Mouse (Mus musculus) heart, embryonic 13.5 days (tissue): ENCODE measurements around the gene Kdm2b. TPM values are rescaled to one million over a fixed set of nuclear protein-coding genes. Genes with fewer than 3 reads are reported as not detected.

ENCODE experiments used
- ATAC-seq: fragments of 200-750 bp; cut with Nextera tagmentation; 2 replicates; pipeline ENCODE4 v1.8.0; 2017; ENCODE audit warnings: moderate TSS enrichment; ENCODE audit not compliant: insufficient number of reproducible peaks, low FRiP score, low TSS enrichment; ENCODE audit errors: extremely low read depth
- H3K27ac ChIP-seq: fragments of 300-500 bp; sonication (generic); replicated peaks from 2 replicates; pipeline ENCODE4 v1.5.1; 2015; ENCODE audit warnings: moderate library complexity, mild to moderate bottlenecking, inconsistent platforms
- H3K27me3 ChIP-seq: fragments of 300-500 bp; sonication (generic); replicated peaks from 2 replicates; pipeline ENCODE4 v1.6.1; 2015; ENCODE audit warnings: mild to moderate bottlenecking, inconsistent platforms
- H3K36me3 ChIP-seq: fragments of 300-500 bp; sonication (generic); 2 replicates; pipeline ENCODE4 v1.6.1; 2015; ENCODE audit warnings: mild to moderate bottlenecking, inconsistent platforms
- H3K4me1 ChIP-seq: fragments of 300-500 bp; sonication (generic); 2 replicates; pipeline ENCODE4 v1.6.1; 2015; ENCODE audit warnings: inconsistent platforms
- H3K4me2 ChIP-seq: fragments of 300-500 bp; sonication (generic); 2 replicates; pipeline ENCODE4 v1.6.1; 2015; ENCODE audit warnings: inconsistent platforms, mild to moderate bottlenecking, moderate library complexity
- H3K4me3 ChIP-seq: fragments of 300-500 bp; sonication (generic); 2 replicates; pipeline ENCODE4 v1.5.1; 2015; ENCODE audit warnings: moderate library complexity, mild to moderate bottlenecking, inconsistent platforms
- H3K9ac ChIP-seq: fragments of 300-500 bp; sonication (generic); 2 replicates; pipeline ENCODE4 v1.6.1; 2015; ENCODE audit warnings: inconsistent platforms, mild to moderate bottlenecking, moderate library complexity
- H3K9me3 ChIP-seq: fragments of 300-500 bp; sonication (generic); 2 replicates; pipeline ENCODE4 v1.6.1; 2016; ENCODE audit warnings: inconsistent platforms
- WGBS: fragments of 180-500 bp; shearing (Covaris S2); methylation state at CpG from one replicate; pipeline ENCODE4 v1.1.7; 2015; ENCODE audit warnings: mixed read lengths; 5-methylcytosine and 5-hydroxymethylcytosine counted together
- polyA plus RNA-seq: library from polyadenylated mRNA; unstranded; fragments of >200 nt; fragmentation: Nextera tagmentation; extraction: Ambion mirVana; gene quantifications from 2 replicates; pipeline ENCODE4 v1.2.1, GENCODE M21; 2015

Gene Kdm2b
- polyA plus RNA-seq, 1 experiment from 2014 or later = 28.2 TPM

DNA sequence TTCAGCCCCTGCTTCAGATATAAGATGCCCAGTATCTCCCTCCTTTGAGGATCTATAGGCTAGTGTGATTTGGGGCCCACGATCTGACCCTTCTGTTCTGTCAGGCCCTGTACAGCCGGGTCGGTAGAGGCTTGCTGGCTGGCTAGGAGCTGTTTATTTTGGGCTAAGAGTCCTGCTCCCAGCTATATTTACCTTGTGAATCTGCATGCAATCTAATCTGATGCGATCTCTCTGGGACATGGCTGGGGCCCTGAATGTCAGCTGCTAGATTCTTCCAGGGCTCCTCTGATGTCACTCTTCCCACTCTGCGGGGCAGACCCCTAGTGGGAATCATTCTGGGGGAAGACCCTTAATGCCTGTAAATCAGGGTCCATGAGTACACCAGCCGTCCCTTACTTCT is 34.7 kb upstream of the Kdm2b start:
- no peak for ATAC-seq
- WGBS = 90% methylated on average over 6 of the region's 6 CpGs
- Histone ChIP-seq H3K9me3 (no peaks in the 10 kb centered on the region), H3K36me3 (peaks cover 16% of the 10 kb centered on the region), H3K9ac (no peak overlapping the region), H3K27ac (no peak overlapping the region), H3K27me3 (no peaks in the 10 kb centered on the region), H3K4me2 (no peak overlapping the region), H3K4me3 (no peak overlapping the region), H3K4me1 (peaks cover 43% of the 10 kb centered on the region)

DNA sequence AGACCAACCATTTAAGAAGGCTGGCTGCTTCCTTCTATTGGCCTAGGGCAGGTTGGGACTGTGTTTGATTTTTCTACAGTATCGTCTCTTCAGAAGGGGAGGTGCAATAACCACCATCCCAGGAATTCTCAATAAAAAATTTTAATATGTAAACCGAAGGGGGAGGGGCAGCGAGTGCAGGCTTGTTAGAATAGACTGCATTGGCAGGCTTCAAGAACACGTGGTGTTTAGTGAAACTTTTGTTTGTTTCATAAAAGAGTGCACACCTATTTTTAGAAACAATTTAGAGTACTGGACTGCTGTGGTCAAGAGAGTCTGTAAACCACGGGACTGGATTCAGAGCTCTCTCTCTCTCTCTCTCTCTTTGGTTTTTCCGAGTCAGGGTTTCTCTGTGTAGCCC is 33.4 kb upstream of the Kdm2b start:
- no peak overlapping the region for H3K4me3 ChIP-seq
- no peak for ATAC-seq
- peaks cover 54% of the 10 kb centered on the region for H3K4me1 ChIP-seq
- no peak overlapping the region for H3K4me2 ChIP-seq
- H3K9ac ChIP-seq = no peak overlapping the region
- 65% methylated on average over 6 of the region's 6 CpGs for WGBS
- no peak overlapping the region for H3K27ac ChIP-seq
- H3K36me3 ChIP-seq = 0 out of 2 replicates have a peak, but pooled peaks cover 10% of the 10 kb centered on the region
- no peaks in the 10 kb centered on the region for H3K9me3 ChIP-seq
- H3K27me3 ChIP-seq = no peaks in the 10 kb centered on the region

DNA sequence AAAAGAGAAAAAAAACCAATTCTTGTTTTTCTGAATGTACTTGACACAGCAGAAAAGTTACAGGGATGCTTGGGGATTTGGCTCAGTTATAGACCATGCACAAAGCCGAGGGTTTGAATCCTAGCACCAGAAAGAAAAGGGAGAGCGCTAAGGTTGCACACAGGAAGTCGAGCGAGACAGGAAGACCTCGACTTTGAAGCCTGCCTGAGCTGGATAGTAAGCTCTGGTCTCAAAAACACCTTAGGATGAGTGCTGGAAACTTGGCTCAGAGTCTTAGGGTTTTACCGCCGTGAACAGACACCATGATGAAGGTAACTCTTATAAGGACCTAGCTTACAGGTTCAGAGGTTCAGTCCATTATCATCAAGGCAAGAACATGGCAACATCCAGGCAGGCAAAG is 31.8 kb upstream of the Kdm2b start:
- 85% methylated on average over 7 of the region's 7 CpGs for WGBS
- Histone ChIP-seq H3K9me3 (no peaks in the 10 kb centered on the region), H3K9ac (no peak overlapping the region), H3K27ac (no peak overlapping the region), H3K4me3 (no peak overlapping the region), H3K27me3 (no peaks in the 10 kb centered on the region), H3K36me3 (0 out of 2 replicates have a peak, but pooled peaks cover 18% of the 10 kb centered on the region), H3K4me1 (peaks cover 56% of the 10 kb centered on the region), H3K4me2 (no peak overlapping the region)
- no peak for ATAC-seq

GRCm38 (mm10) chr5:123020426-123020825 is 30.8 kb upstream of the Kdm2b start:
- 89% methylated on average over 5 of the region's 5 CpGs for WGBS
- Histone ChIP-seq H3K36me3 (0 out of 2 replicates have a peak, but pooled peaks cover 18% of the 10 kb centered on the region), H3K4me1 (peaks cover 60% of the 10 kb centered on the region)

DNA sequence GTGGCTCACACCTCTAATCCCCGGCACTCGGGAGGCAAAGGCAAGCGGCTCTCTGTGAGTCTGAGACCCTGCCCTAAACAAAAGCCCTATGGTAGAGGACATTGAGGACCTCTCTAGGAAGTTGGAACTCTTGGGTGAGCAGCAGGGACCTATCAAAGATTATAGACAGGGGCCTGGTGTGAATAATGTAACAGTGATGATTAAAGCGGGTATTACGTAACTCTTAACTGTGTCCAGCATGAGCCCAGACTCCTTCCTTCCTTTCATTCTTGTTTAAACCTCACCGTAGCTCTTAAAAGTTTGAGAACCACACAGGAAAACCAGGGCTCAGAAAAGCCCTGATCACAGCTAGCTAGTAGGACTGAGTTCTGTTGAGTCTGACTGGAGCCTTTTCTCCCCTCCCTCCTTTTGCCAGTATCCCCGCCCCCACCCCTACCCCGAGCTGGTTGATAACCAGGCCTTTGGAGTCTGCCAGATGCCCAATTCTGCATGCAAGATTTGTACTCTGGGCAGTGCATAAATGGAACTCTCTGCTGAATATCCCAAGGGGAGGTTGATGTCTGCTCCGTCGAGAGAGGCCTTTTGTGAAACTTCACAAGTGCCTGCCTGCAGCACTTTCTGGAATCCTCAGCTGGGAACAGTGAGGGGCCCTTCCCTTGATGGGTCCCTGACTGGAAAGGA is 29.9 kb upstream of the Kdm2b start:
- Histone ChIP-seq H3K36me3 (0 out of 2 replicates have a peak, but pooled peaks cover 15% of the 10 kb centered on the region), H3K4me1 (peaks cover 59% of the 10 kb centered on the region), H3K4me3 (no peak overlapping the region; the same call in 1 of the 2 replicates), H3K4me2 (peak overlapping the region; percentile 46), H3K27ac (peak overlapping the region; percentile 89), H3K27me3 (no peaks in the 10 kb centered on the region), H3K9me3 (no peaks in the 10 kb centered on the region), H3K9ac (peak overlapping the region; percentile 72)
- ATAC-seq = no peak
- WGBS = 39% methylated on average over 10 of the region's 10 CpGs

More at GRCm38 (mm10) chr5:123020426-123020825, 30.8 kb upstream of the Kdm2b start:
- no peaks in the 10 kb centered on the region for H3K27me3 ChIP-seq
- no peak for ATAC-seq
- no peak overlapping the region for H3K4me3 ChIP-seq
- H3K4me2 ChIP-seq = no peak overlapping the region
- no peak overlapping the region for H3K9ac ChIP-seq
- no peaks in the 10 kb centered on the region for H3K9me3 ChIP-seq
- peak overlapping the region; percentile 89 for H3K27ac ChIP-seq

GRCm38 (mm10) chr5:123017504-123017903 is 27.9 kb upstream of the Kdm2b start:
- H3K4me3 ChIP-seq = no peak overlapping the region
- H3K4me2 ChIP-seq = peak overlapping the region; percentile 76
- 71% methylated on average over 4 of the region's 4 CpGs for WGBS
- 0 out of 2 replicates have a peak, but pooled peaks cover 15% of the 10 kb centered on the region for H3K36me3 ChIP-seq
- H3K9ac ChIP-seq = no peak overlapping the region
- no peak overlapping the region for H3K27ac ChIP-seq
- peaks cover 60% of the 10 kb centered on the region for H3K4me1 ChIP-seq
- H3K27me3 ChIP-seq = no peaks in the 10 kb centered on the region
- no peaks in the 10 kb centered on the region for H3K9me3 ChIP-seq
- ATAC-seq = no peak

- WGBS = 17% methylated on average over 8 of the region's 8 CpGs
- 0 out of 2 replicates have a peak, but pooled peaks cover 15% of the 10 kb centered on the region for H3K36me3 ChIP-seq
- no peak for ATAC-seq
- H3K4me1 ChIP-seq = peaks cover 60% of the 10 kb centered on the region
- H3K27me3 ChIP-seq = no peaks in the 10 kb centered on the region
- H3K4me3 ChIP-seq = peak overlapping the region; percentile 75
- peak overlapping the region; percentile 88 for H3K9ac ChIP-seq
- peak overlapping the region; percentile 76 for H3K4me2 ChIP-seq
- no peaks in the 10 kb centered on the region for H3K9me3 ChIP-seq
- H3K27ac ChIP-seq = peak overlapping the region; percentile 95
Observed at GRCm38 (mm10) chr5:123015915-123016314, 26.3 kb upstream of the Kdm2b start.

GRCm38 (mm10) chr5:123014753-123015701 is 25.4 kb upstream of the Kdm2b start, which contains the start of gene Orai1:
Gene Orai1, plus strand, starts transcription at chr5:123015074.
- Histone ChIP-seq H3K4me2 (peak within 1 kb of the TSS; percentile 76), H3K4me1 (peaks cover 59% of the 10 kb centered on the region), H3K36me3 (0 out of 2 replicates have a peak, but pooled peaks cover 15% of the 10 kb centered on the region), H3K9me3 (no peaks in the 10 kb centered on the region), H3K27me3 (no peaks in the 10 kb centered on the region), H3K27ac (peak within 1 kb of the TSS; percentile 95), H3K4me3 (peak within 1 kb of the TSS; percentile 75), H3K9ac (peak within 1 kb of the TSS; percentile 88)
- under 1% methylated on average over 106 of the region's 106 CpGs for WGBS
- ATAC-seq = peak; percentile 90

DNA sequence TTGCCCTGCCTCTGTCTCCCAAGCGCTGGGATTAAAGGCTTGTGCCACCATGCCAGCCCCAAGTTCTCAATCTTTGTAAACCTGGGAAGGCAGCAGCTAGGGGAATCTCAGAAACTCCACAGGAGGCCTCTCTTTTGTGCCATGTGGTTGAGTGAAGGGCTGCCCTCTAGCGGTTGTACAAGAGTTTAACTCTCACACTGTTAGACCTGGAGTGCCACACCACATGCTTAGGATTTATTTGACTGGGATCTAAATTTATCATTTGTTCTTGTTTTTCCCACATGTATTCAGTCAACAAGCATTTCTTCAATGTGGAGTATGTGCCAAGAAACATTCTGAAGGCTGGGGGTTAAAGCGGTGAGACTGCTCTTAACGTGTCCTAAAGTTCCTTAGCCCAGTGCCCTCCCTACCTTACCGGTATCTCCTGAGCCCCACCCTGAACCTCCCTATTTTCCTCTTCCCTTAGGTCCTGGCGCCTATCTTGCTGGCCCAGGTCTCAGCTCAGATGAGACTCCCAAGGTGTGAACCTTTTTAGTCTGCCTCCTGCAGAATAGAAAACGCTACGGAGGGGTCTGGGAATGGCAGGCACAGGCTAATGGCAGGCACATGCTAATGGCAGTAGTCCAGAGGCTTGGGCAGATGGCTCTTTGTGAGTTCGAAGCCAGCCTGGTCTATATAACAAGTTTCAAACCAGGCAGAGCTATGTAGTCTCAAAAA is 24.1 kb upstream of the Kdm2b start:
- H3K36me3 ChIP-seq = 0 out of 2 replicates have a peak, but pooled peaks cover 15% of the 10 kb centered on the region
- H3K4me2 ChIP-seq = no peak overlapping the region
- WGBS = 52% methylated on average over 9 of the region's 9 CpGs
- no peaks in the 10 kb centered on the region for H3K27me3 ChIP-seq
- H3K27ac ChIP-seq = no peak overlapping the region
- H3K9ac ChIP-seq = no peak overlapping the region
- H3K4me3 ChIP-seq = no peak overlapping the region
- H3K9me3 ChIP-seq = no peaks in the 10 kb centered on the region
- no peak for ATAC-seq
- peaks cover 58% of the 10 kb centered on the region for H3K4me1 ChIP-seq

- Histone ChIP-seq H3K27me3 (no peaks in the 10 kb centered on the region), H3K4me3 (no peak overlapping the region), H3K27ac (no peak overlapping the region), H3K36me3 (no peaks in the 10 kb centered on the region), H3K4me1 (peaks cover 37% of the 10 kb centered on the region), H3K4me2 (no peak overlapping the region), H3K9ac (no peak overlapping the region), H3K9me3 (no peaks in the 10 kb centered on the region)
- 87% methylated on average over 9 of the region's 9 CpGs for WGBS
- no peak for ATAC-seq
Observed at GRCm38 (mm10) chr5:123011705-123012104, 22.1 kb upstream of the Kdm2b start.

DNA sequence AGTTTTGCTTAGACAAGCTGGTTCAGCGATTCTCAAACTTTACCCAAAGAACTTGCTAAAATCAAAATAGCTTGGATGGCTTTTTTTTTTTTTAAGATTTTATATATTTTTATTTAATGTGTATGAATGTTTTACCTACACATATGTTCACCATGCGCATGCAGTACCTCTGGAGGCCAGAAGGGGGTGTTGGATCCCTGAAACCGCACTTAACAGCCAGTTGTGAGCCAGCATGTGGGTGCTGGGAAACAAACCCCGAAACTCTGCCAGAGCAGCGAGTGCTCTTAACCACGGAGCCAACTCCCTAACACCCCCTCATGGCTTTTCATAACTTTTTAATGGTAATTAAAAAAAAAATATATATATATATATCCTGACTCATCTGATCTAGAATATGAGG is 21.2 kb upstream of the Kdm2b start:
- H3K36me3 ChIP-seq = no peaks in the 10 kb centered on the region
- WGBS = 89% methylated on average over 6 of the region's 6 CpGs
- H3K4me1 ChIP-seq = peaks cover 31% of the 10 kb centered on the region
- no peak overlapping the region for H3K9ac ChIP-seq
- H3K9me3 ChIP-seq = no peaks in the 10 kb centered on the region
- no peaks in the 10 kb centered on the region for H3K27me3 ChIP-seq
- no peak overlapping the region for H3K27ac ChIP-seq
- no peak for ATAC-seq
- no peak overlapping the region for H3K4me2 ChIP-seq
- H3K4me3 ChIP-seq = no peak overlapping the region
